Mouse (Mus musculus): Measurements from ENCODE around the gene Kcnh4. TPM values are rescaled to one million over a fixed set of nuclear protein-coding genes. Genes with fewer than 3 reads are reported as not detected.
A peak's percentile ranks its signal among the peaks of the same experiment; 100 is the strongest.

Gene Kcnh4
- polyA plus RNA-seq, 1 experiment from 2014 or later = 0.12 TPM

- Histone ChIP-seq H3K27me3 (replicated peaks; ENCODE audit: control insufficient read depth, insufficient read depth, low read length) (no peaks in the 10 kb centered on the region), H3K4me1 (replicated peaks; ENCODE audit: control insufficient read depth, insufficient read depth, low read length) (no peaks in the 10 kb centered on the region), H3K4me2 (replicated peaks; ENCODE audit: low read depth) (no peak overlapping the region), H3K36me3 (ENCODE audit: control insufficient read depth, insufficient read depth) (peaks cover 35% of the 10 kb centered on the region), H3K9me3 (ENCODE audit: control insufficient read depth) (no peaks in the 10 kb centered on the region), H3K27ac (ENCODE audit: low read depth, low read length) (no peak overlapping the region; the same call in 1 of the 2 replicates), H3K4me3 (ENCODE audit: low read depth, low read length) (no peak overlapping the region), H3K9ac (ENCODE audit: low read depth, low read length) (no peak overlapping the region)
- 77% methylated on average over 6 of the region's 6 CpGs for WGBS
- no peak for TF ChIP-seq CTCF (IDR thresholded peaks at IDR 0.05; ENCODE audit: low read depth)
- no peak for ATAC-seq
Observed at GRCm38 (mm10) chr11:100730477-100731205, 29.1 kb downstream of the Kcnh4 start.

GRCm38 (mm10) chr11:100729976-100730375, 29.8 kb downstream of the Kcnh4 start:
- no peak for TF ChIP-seq CTCF (IDR thresholded peaks at IDR 0.05; ENCODE audit: low read depth)
- 84% methylated on average over 4 of the region's 4 CpGs for WGBS

GRCm38 (mm10) chr11:100728601-100729000, 31.1 kb downstream of the Kcnh4 start:
- Histone ChIP-seq H3K4me2 (replicated peaks; ENCODE audit: low read depth) (no peak overlapping the region), H3K4me1 (replicated peaks; ENCODE audit: control insufficient read depth, insufficient read depth, low read length) (peaks cover 10% of the 10 kb centered on the region; the same call in 1 of the 2 replicates), H3K36me3 (ENCODE audit: control insufficient read depth, insufficient read depth) (peaks cover 30% of the 10 kb centered on the region), H3K27ac (ENCODE audit: low read depth, low read length) (no peak overlapping the region), H3K9me3 (ENCODE audit: control insufficient read depth) (no peaks in the 10 kb centered on the region), H3K27me3 (replicated peaks; ENCODE audit: control insufficient read depth, insufficient read depth, low read length) (no peaks in the 10 kb centered on the region), H3K9ac (ENCODE audit: low read depth, low read length) (no peak overlapping the region), H3K4me3 (ENCODE audit: low read depth, low read length) (no peak overlapping the region)
- ATAC-seq = no peak
- no peak for TF ChIP-seq CTCF (IDR thresholded peaks at IDR 0.05; ENCODE audit: low read depth)
- 79% methylated on average over 6 of the region's 6 CpGs for WGBS

More at GRCm38 (mm10) chr11:100729976-100730375, 29.8 kb downstream of the Kcnh4 start:
- H3K4me2 ChIP-seq (replicated peaks; ENCODE audit: low read depth) = no peak overlapping the region
- peaks cover 3% of the 10 kb centered on the region; the same call in 1 of the 2 replicates for H3K4me1 ChIP-seq (replicated peaks; ENCODE audit: control insufficient read depth, insufficient read depth, low read length)
- no peak for ATAC-seq
- H3K27ac ChIP-seq (ENCODE audit: low read depth, low read length) = no peak overlapping the region
- H3K9me3 ChIP-seq (ENCODE audit: control insufficient read depth) = no peaks in the 10 kb centered on the region
- H3K4me3 ChIP-seq (ENCODE audit: low read depth, low read length) = no peak overlapping the region
- H3K9ac ChIP-seq (ENCODE audit: low read depth, low read length) = no peak overlapping the region
- H3K36me3 ChIP-seq (ENCODE audit: control insufficient read depth, insufficient read depth) = peaks cover 33% of the 10 kb centered on the region
- no peaks in the 10 kb centered on the region for H3K27me3 ChIP-seq (replicated peaks; ENCODE audit: control insufficient read depth, insufficient read depth, low read length)

- 75% methylated on average over 3 of the region's 3 CpGs for WGBS
- no peak overlapping the region for H3K4me3 ChIP-seq (ENCODE audit: low read depth, low read length)
Observed at GRCm38 (mm10) chr11:100727201-100727600, 32.5 kb downstream of the Kcnh4 start.

GRCm38 (mm10) chr11:100724919-100725512, 34.7 kb downstream of the Kcnh4 start:
- peak overlapping the region; percentile 78 for H3K27ac ChIP-seq (ENCODE audit: low read depth, low read length)
- TF ChIP-seq CTCF (IDR thresholded peaks at IDR 0.05; ENCODE audit: low read depth) = no peak
- no peaks in the 10 kb centered on the region for H3K9me3 ChIP-seq (ENCODE audit: control insufficient read depth)
- no peak overlapping the region for H3K9ac ChIP-seq (ENCODE audit: low read depth, low read length)
- ATAC-seq = 0 out of 2 replicates have a peak, but pooled peaks have one; percentile 18
- H3K4me2 ChIP-seq (replicated peaks; ENCODE audit: low read depth) = no peak overlapping the region
- peaks cover 19% of the 10 kb centered on the region for H3K4me1 ChIP-seq (replicated peaks; ENCODE audit: control insufficient read depth, insufficient read depth, low read length)
- no peak overlapping the region for H3K4me3 ChIP-seq (ENCODE audit: low read depth, low read length)
- 21% methylated on average over 5 of the region's 5 CpGs for WGBS
- H3K27me3 ChIP-seq (replicated peaks; ENCODE audit: control insufficient read depth, insufficient read depth, low read length) = no peaks in the 10 kb centered on the region
- peaks cover 12% of the 10 kb centered on the region for H3K36me3 ChIP-seq (ENCODE audit: control insufficient read depth, insufficient read depth)

More at GRCm38 (mm10) chr11:100727201-100727600, 32.5 kb downstream of the Kcnh4 start:
- Histone ChIP-seq H3K4me2 (replicated peaks; ENCODE audit: low read depth) (no peak overlapping the region), H3K9ac (ENCODE audit: low read depth, low read length) (no peak overlapping the region), H3K27ac (ENCODE audit: low read depth, low read length) (peak overlapping the region; percentile 31), H3K9me3 (ENCODE audit: control insufficient read depth) (no peaks in the 10 kb centered on the region), H3K27me3 (replicated peaks; ENCODE audit: control insufficient read depth, insufficient read depth, low read length) (no peaks in the 10 kb centered on the region), H3K36me3 (ENCODE audit: control insufficient read depth, insufficient read depth) (peaks cover 18% of the 10 kb centered on the region), H3K4me1 (replicated peaks; ENCODE audit: control insufficient read depth, insufficient read depth, low read length) (peaks cover 12% of the 10 kb centered on the region; the same call in 1 of the 2 replicates)
- TF ChIP-seq CTCF (IDR thresholded peaks at IDR 0.05; ENCODE audit: low read depth) = no peak
- peak; percentile 48 for ATAC-seq

- ATAC-seq = peak; percentile 36
- peaks cover 24% of the 10 kb centered on the region for H3K36me3 ChIP-seq (ENCODE audit: control insufficient read depth, insufficient read depth)
- H3K27ac ChIP-seq (ENCODE audit: low read depth, low read length) = peak overlapping the region; percentile 80
- no peaks in the 10 kb centered on the region for H3K9me3 ChIP-seq (ENCODE audit: control insufficient read depth)
- 23% methylated on average over 2 of the region's 2 CpGs for whole genome bisulfite sequencing
- H3K27me3 ChIP-seq (replicated peaks; ENCODE audit: control insufficient read depth, insufficient read depth, low read length) = no peaks in the 10 kb centered on the region
- H3K4me3 ChIP-seq (ENCODE audit: low read depth, low read length) = no peak overlapping the region
- no peak overlapping the region for H3K4me2 ChIP-seq (replicated peaks; ENCODE audit: low read depth)
- no peak overlapping the region for H3K9ac ChIP-seq (ENCODE audit: low read depth, low read length)
- peaks cover 22% of the 10 kb centered on the region for H3K4me1 ChIP-seq (replicated peaks; ENCODE audit: control insufficient read depth, insufficient read depth, low read length)
- TF ChIP-seq CTCF (IDR thresholded peaks at IDR 0.05; ENCODE audit: low read depth) = no peak
Observed at GRCm38 (mm10) chr11:100722493-100723028, 37.2 kb downstream of the Kcnh4 start.

Measured in intestine, postnatal 0 days (tissue).